Mouse (Mus musculus) gastrocnemius, adult 8-10 months (tissue): ENCODE data around the gene Gm20388. TPM values are rescaled to one million over a fixed set of nuclear protein-coding genes. Genes with fewer than 3 reads are reported as not detected.
"Not testable (repeated sequence)": the region's sequence is repeated elsewhere in the genome, so short reads cannot be mapped to it uniquely, and the experiment has no call there.

Experiments used
- DNase-seq, 2 experiments: peaks; one replicate each; pipeline ENCODE4 v3.0.0; 2022; ENCODE audit warnings: low spot score in 2 of 2
- total RNA-seq, 4 experiments: library from RNA; stranded (reverse); gene quantifications; 2 replicates each; pipeline ENCODE4 v1.2.4; 2022

Gm20388 gene
- total RNA-seq, 4 experiments from 2014 or later = 4.4 to 20.0 (median 7.9) TPM; not detected in 1

DNA sequence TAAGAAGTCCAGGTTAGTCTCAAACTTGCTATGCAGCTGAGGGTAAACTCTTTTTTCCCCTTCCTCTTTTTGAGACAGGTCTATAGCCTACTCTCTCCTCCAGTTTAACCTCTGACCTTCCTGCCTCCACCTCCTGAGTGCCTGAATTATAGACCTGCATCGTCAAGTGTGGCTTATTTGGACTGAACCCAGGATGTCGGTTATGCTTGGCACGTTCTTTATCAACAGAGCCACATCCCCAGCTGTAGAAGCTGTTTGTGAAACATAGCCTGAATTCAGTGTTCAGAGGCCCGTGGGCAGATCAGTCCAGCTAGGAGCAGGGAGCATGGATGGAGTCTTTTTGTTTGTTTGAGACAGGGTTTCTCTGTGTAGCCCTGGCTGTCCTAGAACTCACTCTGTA, 3541.5 kb downstream of the Gm20388 start:
- DNase-seq = no peak

DNA sequence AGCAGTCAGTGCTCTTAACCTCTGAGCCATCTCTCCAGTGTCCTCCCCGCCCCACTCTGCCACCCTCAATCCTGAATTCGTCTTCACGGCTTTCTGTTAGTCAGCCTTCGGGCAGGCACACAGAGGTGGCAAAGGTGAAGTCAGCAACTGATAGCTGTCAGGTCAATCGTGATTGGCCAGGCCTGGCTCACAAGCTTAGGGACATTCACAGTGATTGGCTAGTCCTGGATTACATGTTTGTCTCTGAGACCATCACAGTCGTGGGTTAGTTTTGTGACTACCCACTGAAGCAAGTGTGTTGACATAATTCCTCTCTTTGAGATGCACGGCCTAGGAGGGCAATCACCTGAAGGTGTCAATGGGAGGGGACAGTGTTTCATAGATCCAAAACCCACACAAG, 3542.7 kb downstream of the Gm20388 start:
- DNase-seq = no peak

DNA sequence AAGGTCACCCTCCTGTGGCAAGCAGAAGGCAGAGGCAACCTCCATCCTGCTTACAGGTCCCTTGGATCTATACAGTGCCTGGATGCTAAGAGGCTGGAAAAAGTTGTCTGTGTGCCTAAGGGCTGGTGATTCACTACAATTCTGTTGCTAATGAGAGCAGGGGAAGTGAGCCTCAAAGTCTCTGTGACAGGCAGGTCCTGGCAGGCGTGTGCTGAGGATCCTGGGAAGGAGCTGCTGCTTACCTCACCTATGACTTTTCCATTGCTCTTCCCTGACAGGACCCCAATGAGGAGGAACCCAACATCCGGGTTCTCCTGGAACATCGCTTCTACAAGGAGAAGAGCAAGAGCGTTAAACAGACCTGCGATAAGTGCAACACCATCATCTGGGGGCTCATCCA, 3543.3 kb downstream of the Gm20388 start:
- DNase-seq = no peak

GRCm38 (mm10) chr8:123454559-123454958, 3543.9 kb downstream of the Gm20388 start:
- DNase-seq = no peak

DNA sequence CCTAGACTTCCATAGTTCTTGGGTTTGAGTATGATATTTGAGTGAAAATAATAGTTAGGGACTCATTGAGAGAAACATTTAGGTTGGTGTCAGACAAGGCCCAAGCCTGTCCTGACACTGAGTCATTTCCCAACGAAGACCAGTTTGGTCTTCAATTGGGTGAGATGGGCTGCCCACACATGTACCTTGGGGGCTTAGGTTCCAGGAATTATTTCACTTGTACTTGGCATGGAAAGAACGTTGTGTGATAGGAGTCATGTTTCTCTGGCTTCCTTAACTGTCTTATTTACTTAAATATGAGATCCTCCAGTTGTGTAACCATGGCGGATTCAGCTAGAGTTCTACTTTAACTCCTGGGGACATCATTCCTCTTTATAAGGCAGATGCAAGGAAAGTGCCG, 3553.0 kb downstream of the Gm20388 start:
- no peak for DNase-seq

DNA sequence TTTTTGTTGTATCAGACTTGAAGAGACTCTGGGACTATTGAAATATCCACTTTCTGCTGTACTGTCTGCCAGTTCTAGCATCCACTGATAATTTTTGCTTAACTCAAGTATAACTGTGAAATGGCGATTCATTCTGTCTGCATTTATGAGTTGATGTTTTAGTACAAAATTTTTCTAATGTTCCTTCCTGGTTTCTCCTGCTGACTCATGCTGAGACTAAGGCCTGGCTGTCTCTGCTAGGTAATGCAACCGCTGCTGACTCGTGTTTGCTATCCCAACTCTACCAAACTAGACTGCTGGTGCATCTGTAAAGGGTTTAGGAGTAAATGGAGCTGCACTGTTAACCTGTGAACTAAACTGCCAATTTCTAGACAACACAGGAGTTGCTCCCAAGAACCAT, 3556.8 kb downstream of the Gm20388 start:
- no peak for DNase-seq

- not testable (repeated sequence) for DNase-seq
These were observed 3562.3 kb downstream of the Gm20388 start for GRCm38 (mm10) chr8:123472991-123473390.

- not testable (repeated sequence) for DNase-seq
These were observed 3563.9 kb downstream of the Gm20388 start for GRCm38 (mm10) chr8:123474549-123474948.

DNA sequence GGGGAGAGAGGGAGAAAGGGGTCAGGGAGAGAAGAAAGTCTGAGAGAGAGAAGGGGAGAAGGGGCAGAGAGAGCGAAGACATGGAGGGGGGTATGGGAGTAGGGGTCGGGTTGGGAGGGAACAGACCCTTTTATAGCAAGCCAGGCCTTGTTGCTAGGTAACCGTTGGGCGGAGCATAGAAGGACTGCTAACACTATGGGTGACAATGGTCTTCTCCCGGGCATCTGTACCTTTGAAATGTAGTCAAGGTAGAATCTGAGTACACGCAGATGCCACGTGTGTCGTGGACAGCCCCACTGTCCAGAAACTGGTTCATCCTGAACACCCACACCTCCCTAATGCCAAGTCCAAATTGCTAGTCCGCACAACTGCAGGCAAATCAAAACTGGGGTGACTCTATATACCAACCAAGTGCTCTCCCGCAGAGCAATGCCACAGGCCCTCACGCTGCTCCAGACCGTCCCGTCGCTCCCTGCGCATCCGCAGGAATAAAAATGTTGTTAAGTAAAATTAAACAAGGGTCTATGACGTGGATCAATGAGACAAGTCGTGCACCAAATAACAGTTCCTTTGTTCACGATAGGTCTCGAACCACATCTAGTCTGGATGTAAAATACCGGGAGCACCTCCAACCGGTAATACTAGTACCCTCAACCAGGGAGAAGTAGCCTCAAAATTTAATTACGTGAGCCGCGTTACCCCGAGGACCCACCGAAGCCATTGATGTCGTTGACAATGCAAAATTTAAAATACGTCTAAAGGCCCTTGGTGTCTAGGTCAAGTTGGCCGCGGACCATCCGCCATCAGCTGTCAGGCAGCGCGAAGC, 3566.5 kb downstream of the Gm20388 start:
- no peak for DNase-seq

GRCm38 (mm10) chr8:123477737-123478258, 3567.2 kb downstream of the Gm20388 start, which contains the start of gene Afg3l1:
Gene Afg3l1, plus strand, starts transcription at chr8:123477903.
- DNase-seq = peak; percentile 92 to 93

- DNase-seq = no peak
These were observed 3568.0 kb downstream of the Gm20388 start for GRCm38 (mm10) chr8:123478456-123479218.

DNA sequence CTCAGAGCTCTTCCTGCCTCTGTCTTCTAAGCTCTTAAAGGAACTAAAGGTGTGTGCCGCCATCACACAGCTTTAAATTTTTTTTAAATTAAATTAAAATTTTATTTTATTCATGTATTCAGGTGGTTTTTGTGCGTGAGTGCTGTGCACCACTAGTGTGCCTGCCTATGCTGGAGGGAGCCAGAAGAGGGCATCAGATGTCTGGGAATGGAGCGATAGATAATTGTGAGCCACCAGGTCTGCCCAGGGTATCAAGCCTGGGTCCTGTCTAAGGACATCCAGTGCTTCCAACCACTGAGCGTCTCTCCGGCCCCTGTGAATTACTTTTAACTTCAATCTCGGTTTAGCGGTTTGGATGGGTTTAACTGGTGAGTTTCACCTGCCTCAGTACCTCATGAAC, 3572.0 kb downstream of the Gm20388 start:
- no peak for DNase-seq

- DNase-seq = no peak
These were observed 3580.8 kb downstream of the Gm20388 start for GRCm38 (mm10) chr8:123491280-123492075.

DNA sequence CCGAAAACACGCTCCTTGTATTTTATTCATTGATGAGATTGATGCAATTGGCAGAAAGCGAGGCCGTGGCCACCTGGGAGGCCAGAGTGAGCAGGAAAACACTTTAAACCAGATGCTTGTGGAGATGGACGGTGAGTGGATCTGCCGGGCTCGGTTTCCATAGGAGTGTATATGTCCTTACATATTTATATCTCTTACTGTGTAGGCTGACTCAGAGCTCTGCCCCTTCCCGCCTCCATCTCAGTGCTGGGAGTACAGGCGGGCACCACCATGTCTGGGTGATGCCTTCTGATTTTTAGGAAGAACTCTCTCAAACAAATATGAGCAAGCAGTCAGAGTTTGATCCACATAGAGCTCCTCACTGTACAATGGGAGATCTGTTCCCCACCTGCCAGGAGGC, 3582.3 kb downstream of the Gm20388 start:
- no peak for DNase-seq

GRCm38 (mm10) chr8:123497699-123498098, 3587.1 kb downstream of the Gm20388 start:
- DNase-seq = no peak

GRCm38 (mm10) chr8:123498963-123499362, 3588.3 kb downstream of the Gm20388 start:
- DNase-seq = no peak

DNA sequence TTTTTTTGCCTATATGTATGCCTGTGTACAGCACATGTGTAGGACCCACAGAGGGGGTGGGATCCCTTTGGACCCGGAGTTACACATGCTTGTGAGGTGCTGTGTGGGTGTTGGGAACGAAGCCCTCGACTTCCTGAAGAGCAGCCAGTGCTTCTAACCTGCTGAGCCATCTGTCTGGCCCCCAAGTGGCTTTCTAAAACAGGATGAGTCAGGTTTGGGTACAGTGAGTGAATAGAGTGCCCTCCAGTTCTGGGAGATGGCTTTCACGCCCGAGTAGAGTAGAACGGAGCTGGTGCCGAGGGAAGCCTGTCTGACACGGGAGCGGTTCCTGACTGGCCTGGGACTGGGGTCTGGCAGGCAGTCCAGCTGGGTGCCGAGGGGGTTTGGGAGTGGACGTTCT, 3588.9 kb downstream of the Gm20388 start:
- DNase-seq = no peak

DNA sequence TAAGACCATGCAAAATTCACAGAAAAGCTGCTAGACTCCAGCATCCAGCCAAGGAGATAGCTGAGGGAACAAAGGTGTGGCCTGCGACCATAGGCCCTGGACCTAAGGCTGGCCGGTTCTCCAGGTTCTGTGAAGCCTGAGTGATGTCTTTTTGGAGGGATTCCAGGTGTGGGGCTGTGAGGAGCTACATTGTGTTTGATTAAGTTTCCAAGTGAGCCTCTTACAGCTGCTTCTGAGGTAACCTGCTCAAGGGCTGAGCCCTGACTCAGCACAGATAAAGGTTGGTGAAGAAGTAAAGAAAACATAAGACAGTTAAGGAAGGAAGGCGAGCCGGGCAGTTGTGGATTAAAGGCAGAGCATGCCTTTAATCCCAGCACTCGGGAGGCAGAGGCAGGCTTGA, 3591.6 kb downstream of the Gm20388 start:
- DNase-seq = no peak

DNA sequence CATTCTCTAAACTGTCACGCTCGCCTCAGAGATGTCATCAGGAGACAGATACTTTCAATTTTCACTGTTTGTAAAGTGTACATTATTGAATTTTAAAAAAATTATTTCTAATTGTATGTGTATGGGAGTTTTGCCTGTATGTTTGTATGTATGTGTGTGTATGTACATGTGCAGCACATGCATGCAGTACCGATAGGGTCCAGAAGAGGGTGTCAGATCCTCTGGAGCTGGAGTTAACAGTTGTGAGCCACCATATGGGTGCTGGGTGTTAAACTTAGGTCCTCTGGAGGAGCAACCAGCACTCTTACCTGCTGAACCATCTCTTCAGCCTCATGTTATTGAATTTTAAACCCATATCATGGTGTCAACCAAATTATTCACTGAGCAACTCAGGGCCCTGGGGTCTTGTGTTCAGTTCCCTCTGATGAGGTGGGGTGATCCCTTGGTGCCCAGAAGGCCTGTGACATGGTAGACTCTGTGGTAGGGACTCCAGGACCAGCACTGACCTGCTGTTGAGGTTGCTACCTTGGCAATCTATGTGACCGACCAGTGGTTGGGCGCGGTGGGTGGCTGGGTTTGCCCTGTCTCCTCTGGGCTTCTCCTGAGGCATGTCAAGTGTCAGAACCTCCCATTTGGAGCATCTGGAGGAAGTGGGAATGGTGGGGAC, 3593.3 kb downstream of the Gm20388 start:
- DNase-seq = no peak

DNA sequence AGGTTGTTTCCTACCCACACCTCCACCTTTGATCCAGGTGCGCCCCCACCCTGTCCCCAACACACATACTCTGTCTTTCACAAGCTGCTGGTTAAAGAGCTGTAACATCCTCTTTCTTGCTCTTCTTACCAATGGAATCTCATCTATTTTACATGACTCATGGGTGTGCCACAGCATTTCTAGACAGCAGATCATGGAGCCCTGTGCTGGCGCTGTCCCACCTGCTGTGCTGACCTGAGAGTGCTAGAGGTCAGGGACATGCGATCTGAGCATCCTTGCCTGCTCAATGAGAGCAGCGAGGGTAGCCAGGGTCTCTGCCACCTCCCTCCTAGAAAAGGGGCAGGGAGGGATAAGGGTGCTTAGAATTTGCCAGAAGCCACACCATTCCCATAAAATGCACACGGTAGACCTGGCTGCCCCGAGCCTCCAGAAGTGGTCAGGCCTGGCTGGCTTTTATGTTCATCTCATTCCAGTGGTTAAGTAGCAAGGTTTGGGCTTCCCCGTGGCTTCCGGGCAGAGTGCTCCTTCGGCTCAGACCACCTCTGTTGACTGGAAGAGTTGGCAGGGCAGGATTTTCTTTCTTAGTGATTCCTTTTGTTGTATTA, 3594.1 kb downstream of the Gm20388 start:
- DNase-seq = no peak
